Mouse (Mus musculus): ENCODE results near the gene Ltbp3.

Gene Ltbp3

DNA sequence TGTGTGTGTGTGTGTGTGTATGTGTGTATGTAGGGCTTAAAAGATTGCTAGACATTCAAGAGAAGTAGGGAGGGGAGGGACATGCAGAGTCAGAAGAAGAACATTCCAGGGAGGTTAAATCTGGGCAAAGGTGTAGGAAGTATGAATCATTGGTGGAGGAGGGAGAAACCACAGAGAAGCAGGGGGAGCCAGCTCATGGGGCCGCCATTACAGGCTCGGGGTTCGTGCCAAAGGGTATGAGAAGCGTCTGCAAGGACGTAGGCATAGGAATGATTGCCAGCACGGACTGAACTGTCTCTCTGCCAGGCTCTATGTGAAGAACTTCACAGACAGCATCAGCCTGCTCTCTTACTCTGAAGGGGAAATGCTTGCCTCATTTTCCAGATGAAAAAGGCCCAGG lies 8.8 kb downstream of the Ltbp3 start:
- in situ Hi-C loops (cut with MboI, MseI): no loop called here

DNA sequence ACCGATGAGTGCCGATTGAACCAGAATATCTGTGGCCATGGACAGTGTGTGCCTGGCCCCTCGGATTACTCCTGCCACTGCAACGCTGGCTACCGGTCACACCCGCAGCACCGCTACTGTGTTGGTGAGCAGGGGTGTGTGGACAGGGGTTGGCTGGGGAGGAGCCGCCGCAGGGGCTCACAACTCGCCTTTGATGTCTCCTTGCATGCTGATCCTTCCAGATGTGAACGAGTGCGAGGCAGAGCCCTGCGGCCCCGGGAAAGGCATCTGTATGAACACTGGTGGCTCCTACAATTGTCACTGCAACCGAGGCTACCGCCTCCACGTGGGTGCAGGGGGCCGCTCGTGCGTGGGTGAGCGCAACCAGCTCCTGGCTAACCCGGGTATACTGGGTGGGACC lies 10.2 kb downstream of the Ltbp3 start:
- in situ Hi-C loops (cut with MboI, MseI): no loop called here

DNA sequence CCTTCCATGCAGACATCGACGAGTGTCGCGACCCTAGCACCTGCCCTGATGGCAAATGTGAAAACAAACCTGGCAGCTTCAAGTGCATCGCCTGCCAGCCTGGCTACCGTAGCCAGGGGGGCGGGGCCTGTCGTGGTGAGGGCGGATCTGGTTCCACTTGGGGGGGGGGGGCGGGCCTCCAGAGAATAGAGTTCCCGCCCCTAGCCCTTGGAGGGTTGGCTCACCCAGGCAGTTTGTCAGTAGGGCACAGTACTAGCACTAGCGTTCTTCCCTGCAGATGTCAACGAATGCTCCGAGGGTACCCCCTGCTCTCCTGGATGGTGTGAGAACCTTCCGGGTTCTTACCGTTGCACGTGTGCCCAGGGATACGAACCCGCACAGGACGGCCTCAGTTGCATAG lies 11.0 kb downstream of the Ltbp3 start:
- in situ Hi-C loops (cut with MboI, MseI): no loop called here

DNA sequence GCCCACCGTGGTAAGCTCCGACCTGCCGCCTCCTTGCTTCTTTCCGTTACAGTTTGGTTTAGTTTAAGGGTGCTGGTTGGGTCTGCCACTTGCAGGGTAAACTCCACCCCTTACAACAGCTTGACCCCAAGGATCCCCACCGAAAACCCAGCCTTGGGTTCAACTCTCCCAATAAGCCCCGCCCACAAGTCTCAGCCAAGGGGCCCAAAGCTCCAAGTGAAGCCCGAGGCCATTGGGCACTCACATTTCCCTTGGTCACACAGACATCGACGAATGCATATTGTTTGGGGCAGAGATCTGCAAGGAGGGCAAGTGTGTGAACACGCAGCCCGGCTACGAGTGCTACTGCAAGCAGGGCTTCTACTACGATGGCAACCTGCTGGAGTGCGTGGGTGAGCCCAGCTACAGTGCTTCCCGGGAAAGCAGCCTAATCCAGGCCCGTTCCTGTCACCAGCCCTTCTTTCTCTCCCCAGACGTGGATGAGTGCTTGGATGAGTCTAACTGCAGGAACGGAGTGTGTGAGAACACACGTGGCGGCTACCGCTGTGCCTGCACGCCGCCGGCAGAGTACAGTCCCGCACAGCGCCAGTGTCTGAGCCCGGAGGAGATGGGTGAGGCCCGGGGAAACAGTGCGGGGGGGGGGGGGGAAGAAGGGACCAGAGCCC lies 15.7 kb downstream of the Ltbp3 start:
- in situ Hi-C loops (cut with MboI, MseI): no loop called here

DNA sequence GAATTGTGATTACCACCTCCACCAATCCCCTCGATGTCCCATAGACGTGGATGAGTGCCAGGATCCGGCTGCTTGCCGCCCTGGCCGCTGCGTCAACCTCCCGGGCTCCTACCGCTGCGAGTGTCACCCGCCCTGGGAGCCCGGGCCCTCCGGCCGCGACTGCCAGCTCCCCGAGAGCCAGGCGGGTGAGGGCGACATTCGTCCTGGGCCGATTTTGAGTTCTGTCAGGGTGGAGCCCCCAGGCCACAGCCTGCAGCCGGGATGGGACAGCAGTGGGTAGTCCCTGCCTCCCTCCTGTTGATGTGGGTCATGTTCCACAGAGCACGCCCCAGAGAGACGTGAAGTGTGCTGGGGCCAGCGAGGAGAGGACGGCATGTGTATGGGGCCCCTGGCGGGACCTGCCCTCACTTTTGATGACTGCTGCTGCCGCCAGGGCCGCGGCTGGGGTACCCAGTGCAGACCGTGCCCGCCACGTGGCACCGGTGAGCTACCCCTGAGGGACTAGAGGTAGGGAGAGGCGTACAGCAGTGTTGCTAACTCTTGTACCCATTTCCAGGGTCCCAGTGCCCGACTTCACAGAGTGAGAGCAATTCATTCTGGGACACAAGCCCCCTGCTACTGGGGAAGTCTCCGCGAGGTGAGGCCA lies 16.4 kb downstream of the Ltbp3 start:
- in situ Hi-C loops (cut with MboI, MseI): no loop called here

DNA sequence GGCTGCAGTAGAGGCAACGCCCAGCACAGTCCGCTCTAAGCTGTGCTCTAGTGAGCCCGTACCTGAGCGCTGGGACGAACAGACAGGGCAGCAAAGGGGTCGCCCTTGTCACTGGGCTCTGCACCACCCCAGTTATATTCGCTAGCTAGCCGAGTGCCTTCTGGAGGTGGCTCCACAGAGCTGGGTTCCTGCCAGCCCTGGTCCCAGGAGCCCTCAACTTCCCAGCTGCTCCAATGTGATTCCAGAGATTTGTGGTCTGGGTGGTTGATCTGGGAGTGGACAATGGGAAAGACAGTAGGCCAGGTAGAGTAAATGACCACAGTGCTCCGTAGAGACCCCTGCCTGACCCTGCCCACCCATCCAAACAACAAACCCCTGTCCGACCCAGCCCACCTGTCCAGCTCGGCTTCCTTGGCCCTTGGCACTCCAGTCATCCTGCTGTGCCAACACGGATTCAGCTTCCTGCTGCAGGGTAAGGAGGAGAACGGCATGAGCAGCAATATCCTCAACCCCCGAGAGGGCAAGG lies 18.2 kb downstream of the Ltbp3 start:
- in situ Hi-C loops (cut with MboI, MseI): no loop called here

DNA sequence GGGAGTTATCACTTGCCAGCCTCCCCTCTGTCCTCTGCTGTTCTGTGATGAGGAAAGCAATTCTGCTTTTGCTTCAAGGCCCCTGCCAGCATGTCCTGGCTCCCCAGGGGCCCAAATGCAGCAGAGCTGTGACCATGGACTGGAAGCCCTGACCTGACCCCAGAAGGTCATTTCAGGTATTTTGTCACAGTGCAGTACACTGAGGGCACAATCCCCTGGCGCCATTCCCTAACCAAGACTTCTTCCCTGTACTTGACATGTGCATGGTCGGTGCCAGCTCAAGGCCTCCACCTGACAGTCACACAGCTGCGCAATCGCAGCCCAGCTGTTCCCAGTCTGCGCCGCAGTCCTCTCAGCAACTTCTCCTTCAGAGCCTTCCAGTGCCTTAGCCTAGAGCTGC lies 22.5 kb downstream of the Ltbp3 start:
- in situ Hi-C loops (cut with MboI, MseI): no loop called here

DNA sequence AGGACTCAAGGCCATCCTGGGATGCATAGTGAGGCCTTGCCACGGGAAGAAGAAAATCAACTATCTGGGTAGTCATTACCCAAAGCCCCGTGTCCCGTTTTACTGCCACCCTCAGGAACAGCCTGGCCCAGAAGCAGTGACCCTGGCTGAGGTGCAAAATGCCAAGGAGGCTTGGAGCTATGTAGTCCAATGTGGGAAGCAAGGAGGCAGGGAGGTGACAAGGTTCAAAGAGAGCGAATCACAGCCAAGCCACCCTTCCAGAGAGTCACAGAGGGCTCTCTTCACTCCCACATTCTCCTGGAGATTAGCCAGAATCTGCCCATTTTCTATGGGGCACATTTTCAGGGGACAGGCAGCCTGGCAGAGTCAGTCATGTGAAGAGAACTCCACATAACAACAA lies 26.6 kb downstream of the Ltbp3 start:
- in situ Hi-C loops (cut with MboI, MseI): no loop called here

DNA sequence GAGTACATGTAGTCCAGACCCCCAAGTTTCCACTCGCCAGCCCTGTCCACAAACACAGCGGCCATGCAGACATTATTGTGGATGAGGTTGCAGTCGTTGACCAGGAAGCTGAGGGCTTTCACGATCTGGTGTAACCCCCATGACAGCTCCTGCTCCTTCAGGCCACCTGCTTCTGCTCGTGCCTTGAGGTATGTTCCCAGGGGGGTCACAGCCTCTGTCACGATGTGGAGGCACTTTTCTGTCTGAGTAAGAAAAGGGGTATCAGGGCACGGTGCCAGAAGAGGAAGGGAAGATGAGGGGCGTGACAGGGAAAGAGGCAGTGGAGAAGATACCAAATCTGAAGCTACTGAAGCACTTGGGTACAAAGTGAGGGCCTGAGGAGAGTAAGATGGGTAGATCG lies 29.6 kb downstream of the Ltbp3 start:
- in situ Hi-C loops (cut with MboI, MseI): no loop called here

DNA sequence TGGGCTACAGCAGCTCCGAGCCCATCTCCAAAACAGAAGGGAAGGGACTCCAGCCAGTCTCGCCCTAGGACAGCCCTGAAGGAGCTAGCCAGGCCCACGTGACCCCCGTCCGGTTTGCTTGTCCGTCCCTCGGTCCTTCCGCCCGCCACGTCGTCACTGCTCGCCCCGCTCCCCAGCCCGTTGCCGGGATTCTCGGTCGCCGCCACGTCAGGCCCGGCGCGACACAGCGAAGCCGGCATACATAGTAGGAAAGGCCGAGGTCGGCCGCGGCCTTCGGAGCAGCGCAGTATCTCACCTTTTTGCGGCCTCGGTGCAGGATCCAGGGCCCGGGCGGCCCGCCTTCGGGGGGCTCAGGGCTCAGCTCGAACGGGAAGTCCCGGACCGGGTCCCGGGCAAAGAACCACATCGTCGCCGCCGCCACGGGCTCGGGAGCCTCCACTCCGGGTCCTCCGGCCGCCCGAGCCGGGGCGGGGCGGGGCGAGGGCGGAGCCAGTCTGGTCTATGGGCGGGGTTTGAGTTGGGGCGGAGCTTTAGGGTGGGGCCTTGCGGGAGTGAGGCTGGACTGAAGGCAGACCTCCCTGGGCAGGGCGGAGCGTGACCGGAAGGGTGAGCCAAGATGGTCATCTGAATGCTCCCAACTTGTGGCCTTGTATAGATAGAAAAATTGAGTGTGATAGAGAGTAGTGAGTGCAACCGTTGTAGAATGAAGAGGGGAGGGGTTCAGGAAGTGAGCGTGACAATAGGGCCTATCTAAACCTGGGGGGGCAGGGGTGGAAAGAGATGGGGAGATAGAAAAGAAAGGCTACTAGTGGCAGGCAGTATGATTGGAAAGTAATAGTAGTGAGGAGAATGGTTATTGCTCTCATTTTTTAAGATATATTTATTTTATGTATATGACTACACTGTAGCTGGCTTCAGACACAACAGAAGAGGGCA lies 30.5 kb downstream of the Ltbp3 start, which contains the start of gene Scyl1:
Gene Scyl1, minus strand, starts transcription at position 495 of the 936 bp plus-strand sequence.
- in situ Hi-C loops (cut with MboI, MseI): no loop called here

DNA sequence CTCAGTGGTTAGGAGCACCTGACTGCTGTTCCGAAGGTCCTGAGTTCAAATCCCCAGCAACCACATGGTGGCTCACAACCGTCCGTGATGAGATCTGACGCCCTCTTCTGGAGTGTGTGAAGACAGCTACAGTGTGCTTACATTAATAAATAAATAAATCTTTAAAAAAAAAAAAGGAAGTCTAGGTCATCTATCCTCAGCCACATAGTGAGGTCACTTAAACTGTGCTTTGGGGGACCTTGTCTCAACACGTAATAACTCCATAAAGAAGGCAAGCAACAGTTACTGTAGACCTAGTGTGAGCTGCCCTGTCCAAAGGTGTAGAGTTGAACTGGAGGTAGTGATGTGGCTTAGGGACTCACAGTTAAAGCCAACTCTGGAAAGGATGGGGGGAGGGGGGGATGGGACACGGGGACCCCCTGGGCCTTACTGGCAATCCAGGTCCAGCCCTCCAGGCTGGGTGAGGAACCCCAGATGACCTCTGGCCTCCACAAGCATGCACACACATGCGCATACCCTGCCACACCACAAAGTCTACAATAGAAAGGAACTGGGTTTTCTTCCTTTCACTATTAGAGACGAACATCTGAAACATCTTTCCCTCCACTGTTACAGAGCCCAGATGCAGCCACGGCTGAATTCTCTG lies 36.8 kb downstream of the Ltbp3 start:
- in situ Hi-C loops (cut with MboI, MseI): no loop called here

DNA sequence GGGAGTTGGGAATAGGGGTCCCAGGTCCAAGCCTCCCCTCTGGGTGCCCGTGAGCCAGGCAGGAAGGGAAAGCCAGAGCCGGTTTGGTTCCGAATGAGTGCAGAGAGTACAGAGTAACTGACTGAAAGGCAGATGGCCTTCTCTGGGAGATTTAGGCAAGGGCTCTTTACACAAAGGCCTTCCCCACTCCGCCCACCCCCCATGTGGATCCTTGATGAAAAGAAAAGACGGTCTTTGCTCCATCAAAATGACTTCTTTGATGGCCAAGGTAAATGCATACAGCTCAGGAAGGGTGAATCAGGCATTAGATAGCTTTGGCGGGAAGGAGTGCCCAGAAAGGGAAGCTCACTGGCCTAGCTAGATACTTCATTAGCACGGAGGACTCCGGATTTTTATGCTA lies 37.6 kb downstream of the Ltbp3 start:
- in situ Hi-C loops (cut with MboI, MseI): no loop called here

DNA sequence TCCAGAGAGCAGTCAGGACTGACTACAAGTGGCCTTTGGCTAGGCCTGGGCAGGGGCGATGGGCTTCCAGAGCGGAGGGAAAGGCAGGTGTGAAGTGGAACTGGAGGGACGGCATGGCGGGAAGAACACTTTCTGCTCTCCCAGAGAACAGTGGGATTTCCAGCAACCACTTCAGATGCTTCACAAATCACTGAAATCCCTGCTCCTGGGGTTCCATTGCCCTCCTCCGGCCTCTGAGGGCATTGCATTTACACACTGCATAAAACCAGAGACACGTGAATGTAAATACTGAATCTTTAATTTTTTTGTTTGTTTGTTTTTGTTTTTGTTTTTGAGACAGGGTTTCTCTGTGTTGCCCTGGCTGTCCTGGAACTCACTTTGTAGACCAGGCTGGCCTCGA lies 39.5 kb downstream of the Ltbp3 start:
- in situ Hi-C loops (cut with MboI, MseI): no loop called here

DNA sequence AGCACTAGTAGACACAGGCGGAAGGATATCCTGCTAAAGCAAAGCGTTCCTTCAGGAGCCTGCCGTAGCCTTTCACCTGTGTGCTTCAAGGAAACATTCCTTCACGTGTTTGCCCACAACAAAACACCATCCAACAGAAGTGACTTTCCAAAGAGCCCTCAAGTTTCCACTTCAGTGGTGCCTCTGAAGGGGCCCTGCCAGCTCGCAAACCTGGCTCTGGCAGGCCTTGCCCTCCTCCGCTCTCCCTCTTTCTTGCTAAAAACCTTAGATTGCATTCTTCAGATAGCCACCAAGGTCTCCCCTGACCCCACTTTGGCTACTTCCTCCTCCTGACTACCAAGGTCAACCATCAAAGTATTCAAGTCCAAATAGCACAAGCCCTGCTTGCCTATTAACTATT lies 40.8 kb downstream of the Ltbp3 start:
- in situ Hi-C loops (cut with MboI, MseI): no loop called here

DNA sequence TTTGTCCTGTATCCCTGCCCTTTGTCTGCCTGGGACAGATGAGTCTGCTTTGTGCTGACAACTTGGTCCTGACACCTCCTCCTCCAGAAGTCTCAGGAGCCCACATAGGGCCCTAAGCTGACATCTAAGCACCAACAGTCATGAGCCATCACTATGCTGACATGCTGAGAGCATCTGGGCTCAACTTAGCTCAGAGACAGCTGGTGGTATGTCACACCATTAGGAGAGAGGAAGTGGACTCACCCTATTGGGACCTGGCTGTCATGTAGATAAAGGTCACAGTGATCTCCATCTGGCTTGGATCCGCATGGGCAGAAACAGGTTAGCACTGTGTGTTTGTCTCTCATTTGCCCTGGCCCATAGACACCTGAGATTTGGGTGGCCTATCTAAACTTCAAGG lies 41.4 kb downstream of the Ltbp3 start:
- in situ Hi-C loops (cut with MboI, MseI): no loop called here

DNA sequence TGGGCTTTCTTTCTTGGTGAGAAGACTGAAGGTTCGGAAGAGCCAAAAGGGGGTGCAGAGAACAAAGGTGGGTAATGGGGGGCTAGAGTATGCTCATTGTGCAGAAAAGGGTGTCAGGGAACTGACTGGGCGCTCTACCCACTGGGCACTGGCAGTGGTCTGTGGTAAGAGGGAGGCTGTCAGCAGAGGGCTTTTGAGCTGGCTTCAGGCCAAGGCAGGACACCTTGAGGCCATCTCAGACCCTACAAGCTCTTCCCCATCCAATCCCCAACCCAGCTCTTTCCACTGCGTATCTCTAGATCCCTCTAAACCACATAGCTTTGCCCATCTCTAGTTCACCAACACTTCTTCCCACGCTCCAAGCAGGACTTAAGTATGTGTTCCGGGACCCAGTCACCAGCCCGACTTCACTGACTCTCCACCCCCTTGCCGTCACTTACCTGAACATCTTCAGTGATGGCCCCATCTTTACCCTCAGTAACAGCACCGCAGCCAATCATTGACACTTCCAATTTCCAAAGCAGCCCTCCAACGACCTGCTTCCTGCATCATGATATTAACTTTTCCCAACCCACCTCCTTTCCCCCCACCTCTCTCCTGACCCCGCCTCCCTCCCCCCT lies 44.4 kb downstream of the Ltbp3 start:
- in situ Hi-C loops (cut with MboI, MseI): no loop called here

DNA sequence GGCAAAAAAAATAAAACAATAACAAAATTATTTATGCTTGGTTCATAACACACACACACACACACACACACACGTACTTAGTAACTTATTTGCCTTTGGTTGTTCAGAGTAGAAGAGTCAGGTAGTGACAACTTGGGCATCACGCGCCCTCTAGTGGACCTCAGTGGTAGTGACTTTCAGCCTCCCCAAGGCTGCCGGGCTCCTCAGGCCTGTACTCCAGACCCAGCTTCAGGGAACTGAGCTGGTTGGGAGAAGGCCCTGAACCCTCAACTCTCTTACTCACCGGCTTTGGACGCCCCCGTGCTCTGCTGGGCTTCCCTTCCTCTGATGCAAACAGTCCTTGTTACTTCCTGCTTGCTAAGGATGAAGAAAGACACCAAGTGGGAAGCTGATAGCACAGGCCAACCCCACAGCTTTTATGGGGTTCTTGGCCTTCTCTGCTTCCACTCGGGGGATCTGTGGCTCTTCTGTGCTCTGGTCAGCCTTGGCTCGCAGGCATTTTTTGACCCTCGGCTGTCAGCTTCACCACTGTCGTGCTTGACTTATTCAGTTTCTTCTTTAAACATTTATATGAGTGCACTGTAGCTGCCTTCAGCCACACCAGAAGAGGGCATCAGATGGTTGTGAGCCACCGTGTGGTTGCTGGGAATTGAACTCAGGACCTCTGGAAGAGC lies 45.9 kb downstream of the Ltbp3 start:
- in situ Hi-C loops (cut with MboI, MseI): no loop called here

DNA sequence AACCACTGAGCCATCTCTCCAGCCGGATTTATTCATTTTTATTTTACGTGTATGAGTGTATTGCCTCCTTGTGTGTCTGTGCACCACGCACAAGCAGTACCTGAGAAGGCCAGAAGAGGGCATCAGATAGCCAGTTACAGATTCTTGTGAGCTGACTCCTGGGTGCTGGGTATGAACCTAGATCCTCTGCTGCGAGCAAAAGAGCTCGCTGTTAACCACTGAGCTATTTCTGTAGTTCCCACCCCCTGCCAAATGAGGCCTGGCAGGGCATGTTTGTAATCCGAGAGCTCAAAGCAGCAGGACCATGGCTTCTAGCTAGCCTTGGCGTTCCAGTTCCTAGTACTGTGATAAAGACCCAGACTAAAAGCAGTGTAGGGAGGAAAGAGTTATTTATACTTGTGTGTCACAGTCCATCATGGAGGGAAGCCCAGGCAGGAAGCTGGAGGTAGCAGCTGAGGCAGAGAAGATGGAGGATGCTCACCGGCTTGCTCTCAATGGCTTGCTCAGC lies 46.5 kb downstream of the Ltbp3 start:
- in situ Hi-C loops (cut with MboI, MseI): no loop called here

DNA sequence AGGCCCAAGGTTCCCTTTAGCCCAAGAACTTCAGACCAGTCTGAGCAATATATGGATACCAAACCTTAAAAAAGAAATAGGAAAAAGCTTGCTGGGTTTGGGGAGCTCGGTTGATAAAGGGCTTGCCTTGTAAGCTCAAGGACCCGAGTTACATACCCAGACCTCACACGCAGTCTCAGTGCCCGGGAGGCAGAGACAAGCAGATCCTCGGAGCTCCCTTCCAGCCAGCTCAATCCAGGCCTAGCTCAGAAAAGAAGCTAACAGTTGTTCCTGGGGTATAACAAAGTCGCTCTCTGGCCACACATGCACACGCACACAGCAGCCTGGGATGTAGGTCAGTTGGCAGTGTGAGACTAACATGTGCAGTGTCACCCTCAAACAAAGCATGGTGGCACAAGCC lies 47.2 kb downstream of the Ltbp3 start:
- in situ Hi-C loops (cut with MboI, MseI): no loop called here

DNA sequence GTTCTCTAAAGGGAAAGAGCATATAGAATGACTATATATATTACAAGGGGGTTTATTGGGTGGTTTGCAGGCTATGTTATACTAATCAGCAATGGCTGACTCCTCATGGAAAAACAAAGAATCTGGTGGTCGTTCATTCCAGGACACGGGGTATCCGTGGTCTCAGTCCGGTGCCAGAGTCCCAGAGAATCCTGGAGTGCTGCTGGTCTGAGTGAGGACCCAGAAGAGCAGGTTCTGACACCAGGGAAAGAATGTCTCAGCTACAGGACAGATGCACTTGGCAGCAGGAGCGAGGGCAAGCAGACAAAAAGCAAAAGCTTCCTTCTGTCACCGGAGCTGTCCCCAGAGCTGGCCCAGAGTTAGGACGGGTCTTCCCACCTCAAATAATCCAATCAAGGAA lies 47.9 kb downstream of the Ltbp3 start:
- in situ Hi-C loops (cut with MboI, MseI): no loop called here

DNA sequence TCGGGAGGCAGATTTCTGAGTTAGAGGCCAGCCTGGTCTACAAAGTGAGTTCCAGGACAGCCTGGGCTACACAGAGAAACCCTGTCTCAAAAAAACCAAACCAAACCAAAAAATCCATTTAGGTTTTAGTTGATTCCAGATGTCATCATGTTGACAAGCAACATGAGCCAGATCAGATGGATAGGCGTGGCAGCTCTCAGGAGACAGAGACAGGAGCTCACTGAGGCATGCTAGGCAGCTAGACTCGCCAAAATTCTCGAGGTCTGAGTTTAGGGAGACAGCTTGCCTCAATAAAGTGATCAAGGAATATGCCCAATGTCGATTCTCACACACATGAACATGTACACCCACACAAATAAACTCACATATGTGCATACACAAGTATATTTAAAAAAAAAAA lies 48.4 kb downstream of the Ltbp3 start:
- in situ Hi-C loops (cut with MboI, MseI): no loop called here
